Mouse (Mus musculus): ENCODE results near the gene Mis18bp1. TPM values are rescaled to one million over a fixed set of nuclear protein-coding genes. Genes with fewer than 3 reads are reported as not detected.
"Not testable (repeated sequence)": the region's sequence is repeated elsewhere in the genome, so short reads cannot be mapped to it uniquely, and the experiment has no call there.

Mis18bp1 gene
- total RNA-seq (2021) = under 1 TPM; 0.36 to 0.59 TPM

DNA sequence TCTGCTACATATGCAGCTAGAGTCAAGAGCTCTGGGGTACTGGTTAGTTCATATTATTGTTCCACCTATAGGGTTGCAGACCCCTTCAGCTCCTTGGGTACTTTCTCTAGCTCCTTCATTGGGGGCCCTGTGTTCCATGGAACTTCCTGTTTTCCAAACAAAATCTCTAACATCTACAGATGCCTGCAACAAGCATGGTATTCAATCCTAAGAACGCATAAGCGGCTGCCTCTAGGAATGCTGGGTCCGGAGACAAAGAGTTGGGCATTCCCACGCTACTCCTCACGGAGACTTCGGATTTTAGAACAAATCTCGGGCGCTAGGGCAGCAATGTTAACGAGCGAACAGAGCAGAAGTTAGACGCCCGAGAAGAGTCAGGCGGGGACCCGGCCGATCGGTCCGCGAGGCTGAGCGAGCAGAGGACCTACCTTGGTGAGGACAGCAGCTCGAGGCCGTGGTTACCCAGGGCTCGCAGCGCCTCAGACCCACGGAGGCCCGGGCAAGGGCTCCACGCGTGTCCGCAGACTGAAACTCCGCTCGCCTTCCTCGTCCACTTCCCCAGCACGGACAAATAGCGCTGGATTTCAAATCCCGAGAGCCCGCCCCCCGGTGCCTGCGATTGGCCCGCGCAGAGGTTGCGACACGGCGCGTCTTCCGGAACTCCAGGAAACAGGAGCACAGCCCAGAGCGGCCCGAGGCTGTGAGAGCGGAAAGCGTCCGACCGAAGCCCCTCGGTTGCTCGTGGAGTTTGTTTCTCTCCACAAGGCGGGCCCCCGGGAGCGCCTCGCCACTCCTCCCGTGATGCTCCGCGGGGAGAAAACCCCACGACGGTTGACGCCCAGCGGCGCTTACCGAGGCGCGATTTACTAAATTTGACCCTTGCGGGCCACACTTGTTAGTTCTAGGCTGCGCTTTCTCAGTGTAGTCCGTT lies at the start of gene Mis18bp1:
Gene Mis18bp1, minus strand, starts transcription at position 584 of the 931 bp plus-strand sequence.
- intact Hi-C loops (cut with DNase I) = loop anchor here (5.0 to 10.0 kb wide), 3 partner anchors 90 to 247 kb away; partner anchors contain the start of genes Klhl28 and Togaram1
- peak; percentile 92 for DNase-seq (ENCODE audit: low spot score)

DNA sequence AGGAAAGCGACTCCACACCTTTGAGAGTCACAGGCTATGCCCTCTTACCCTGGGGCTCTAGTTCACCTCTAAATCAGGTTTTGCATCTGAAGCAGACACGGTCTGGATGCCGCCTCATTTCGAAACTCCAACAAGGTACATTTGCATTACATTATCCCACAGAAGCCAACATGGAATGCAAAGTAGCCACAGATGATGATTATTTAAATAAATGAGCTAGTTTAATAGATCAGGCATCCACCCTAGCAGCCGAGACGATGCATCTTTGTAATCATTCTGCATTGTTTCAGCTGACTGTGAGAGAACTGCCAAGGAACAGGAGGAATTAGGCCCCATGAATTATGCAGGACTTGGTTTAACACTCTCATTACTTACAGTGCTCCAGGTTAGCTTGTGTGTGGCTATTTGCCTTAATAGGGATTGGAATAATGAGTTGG lies 44.0 kb upstream of the Mis18bp1 start:
- intact Hi-C loops (cut with DNase I) = no loop called here
- DNase-seq (ENCODE audit: low spot score) = no peak

DNA sequence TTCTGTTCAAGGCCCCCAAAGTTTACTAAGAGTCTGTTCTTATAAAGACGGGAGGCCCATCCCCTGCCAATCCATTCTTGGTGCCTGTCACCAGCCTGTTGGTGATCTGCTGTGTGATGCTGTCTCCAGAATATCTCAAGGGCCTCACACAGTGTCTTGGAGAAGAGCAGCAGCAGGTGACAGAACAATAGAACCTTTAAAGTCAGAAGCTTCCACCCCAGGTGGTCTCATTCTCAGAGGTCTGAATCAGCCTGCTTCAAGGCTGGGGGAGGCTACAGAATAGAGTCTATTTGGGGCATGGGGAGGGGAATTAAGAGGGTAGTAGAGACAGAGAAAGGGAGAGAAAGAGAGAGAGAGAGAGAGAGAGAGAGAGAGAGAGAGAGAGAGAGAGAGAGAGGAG lies 34.0 kb upstream of the Mis18bp1 start:
- no peak for DNase-seq (ENCODE audit: low spot score)
- intact Hi-C loops (cut with DNase I) = no loop called here

DNA sequence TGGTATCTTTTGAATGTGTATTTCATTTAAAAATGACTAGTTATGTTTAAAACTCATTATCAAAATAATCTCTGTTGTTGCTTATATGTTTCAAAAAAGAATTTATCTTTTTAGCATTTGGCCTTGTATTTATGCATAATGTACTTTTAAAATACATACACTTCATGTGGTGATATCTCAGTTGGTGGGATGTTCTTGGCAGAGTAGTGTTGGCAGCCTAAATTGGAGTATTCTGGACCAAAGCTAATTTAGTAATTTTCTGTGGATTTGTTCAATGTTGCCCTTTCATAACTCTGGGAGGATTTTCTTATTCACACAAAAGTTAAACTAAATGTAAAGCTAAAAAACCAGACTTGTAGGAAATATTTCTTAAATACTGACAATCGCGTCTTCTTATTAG lies 29.4 kb upstream of the Mis18bp1 start:
- DNase-seq (ENCODE audit: low spot score) = no peak
- intact Hi-C loops (cut with DNase I) = no loop called here

DNA sequence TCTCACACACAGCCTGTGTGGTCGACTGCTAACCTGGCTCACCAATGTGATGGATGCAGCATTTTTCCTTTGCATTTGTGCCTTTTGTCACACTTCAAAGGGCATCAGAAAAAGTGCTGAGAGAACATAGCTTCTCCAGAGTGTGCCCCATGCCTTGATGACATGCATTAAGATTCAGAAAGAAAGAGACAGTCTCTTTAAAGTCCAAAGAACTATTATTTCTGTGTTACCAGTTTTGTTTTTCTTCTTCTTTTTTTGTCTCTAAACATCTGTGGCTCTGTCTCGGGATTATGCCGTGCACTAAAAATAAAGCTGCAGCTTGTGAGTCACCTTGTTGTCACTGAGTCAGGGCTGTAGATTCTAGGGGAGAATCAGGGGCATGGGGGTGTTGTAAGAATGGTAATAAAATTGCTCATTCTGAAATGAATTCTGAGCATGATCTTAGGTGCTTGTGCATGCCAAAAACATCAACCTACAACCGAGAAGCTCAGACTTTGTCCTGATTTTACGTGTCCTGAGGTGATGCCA lies 21.7 kb upstream of the Mis18bp1 start:
- intact Hi-C loops (cut with DNase I) = no loop called here
- DNase-seq (ENCODE audit: low spot score) = no peak

DNA sequence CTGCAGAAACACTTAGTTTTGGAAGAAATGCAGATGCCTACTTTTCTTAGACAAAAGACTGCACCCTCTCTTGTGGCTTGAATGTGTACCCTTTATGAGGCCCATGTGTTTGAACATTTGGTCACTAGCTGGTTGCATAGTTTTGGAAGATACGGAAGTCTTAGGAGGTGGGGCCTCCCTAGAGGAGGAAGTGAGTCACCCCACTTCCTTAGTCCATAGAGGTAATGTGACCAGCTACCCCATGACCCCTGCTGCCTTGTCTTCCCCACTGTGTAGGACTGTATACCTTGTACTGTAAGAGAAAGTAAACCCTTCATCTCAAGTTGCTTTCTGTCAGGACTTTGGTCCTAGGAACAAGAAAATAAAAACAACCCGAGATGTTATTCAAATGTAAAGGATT lies 16.8 kb upstream of the Mis18bp1 start:
- no peak for DNase-seq (ENCODE audit: low spot score)
- intact Hi-C loops (cut with DNase I) = no loop called here

DNA sequence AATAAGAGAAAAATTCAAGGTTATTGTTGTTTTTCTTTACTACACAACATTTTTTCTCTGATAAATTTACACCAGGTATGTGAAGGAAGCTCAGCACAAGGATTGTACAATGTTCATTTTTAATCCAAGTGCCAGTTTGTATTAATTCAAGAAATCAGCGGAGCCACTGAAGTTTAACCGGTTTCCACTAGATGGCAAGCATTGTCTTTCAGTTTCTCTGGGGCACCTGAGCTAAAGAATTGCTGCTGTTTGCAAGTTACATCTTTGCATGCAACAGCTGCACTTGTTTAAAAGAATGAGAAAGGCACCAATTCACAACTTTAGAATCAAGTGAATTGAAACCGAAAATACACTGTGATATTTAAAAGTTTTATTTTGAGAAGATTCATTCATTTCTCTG lies 15.0 kb upstream of the Mis18bp1 start:
- intact Hi-C loops (cut with DNase I) = no loop called here
- no peak for DNase-seq (ENCODE audit: low spot score)

DNA sequence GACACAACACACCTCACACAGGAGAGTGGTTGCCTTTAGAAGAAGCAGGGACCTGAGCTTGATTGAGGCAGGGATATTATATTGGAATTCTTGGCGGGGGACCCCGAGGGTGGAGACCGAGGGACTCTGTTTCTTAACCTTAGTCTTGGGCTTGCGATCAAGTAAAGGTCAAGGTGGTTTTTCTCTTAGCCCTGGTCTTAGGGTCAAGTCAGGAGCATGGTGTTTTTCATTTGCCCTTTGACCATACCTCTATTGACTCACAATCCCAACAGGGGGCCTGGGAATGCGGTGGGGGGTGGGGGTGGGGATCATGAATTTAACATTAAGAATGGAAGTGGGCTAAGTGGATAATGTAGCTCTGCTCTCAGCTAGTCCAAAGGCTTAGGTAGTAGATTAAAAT lies 1.3 kb upstream of the Mis18bp1 start:
- intact Hi-C loops (cut with DNase I) = loop anchor here (5.0 to 10.0 kb wide), 3 partner anchors 91 to 249 kb away; partner anchors contain the start of genes Klhl28 and Togaram1
- DNase-seq (ENCODE audit: low spot score) = no peak

DNA sequence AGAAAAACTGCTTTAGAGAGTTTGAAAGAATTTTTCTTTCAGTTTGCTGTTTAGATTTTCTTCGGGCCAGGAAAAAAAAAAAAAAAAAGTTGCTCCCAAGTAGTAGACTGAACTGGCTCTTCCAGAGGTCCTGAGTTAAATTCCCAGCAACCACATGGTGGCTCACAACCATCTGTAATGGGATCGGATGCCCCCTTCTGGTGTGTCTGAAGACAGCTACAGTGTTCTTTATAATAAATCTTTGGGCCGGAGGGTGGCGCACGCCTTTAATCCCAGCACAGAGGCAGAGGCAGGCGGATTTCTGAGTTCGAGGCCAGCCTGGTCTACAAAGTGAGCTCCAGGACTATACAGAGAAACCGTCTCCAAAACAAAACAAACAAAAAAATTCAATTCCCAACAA lies 555 bp upstream of the Mis18bp1 start:
- peak; percentile 20 for DNase-seq (ENCODE audit: low spot score)
- intact Hi-C loops (cut with DNase I) = loop anchor here (5.0 to 10.0 kb wide), 3 partner anchors 91 to 248 kb away; partner anchors contain the start of genes Klhl28 and Togaram1

DNA sequence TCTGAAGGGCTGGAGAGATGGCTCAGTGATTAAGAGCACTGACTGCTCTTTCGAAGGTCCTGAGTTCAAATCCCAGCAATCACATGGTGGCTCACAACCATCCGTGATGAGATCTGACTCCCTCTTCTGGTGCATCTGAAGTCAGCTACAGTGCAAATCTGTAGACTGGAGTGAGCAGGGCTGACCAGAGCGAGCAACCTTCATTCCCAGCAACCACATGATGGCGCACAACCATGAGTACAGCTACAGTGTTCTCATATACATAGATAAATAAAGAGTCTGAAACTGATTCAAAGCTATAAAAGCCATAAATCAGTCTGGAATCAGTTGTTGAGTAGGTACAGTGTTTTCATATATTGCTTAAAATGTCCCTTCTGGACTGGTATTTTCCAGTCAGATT lies 36.3 kb downstream of the Mis18bp1 start:
- DNase-seq (ENCODE audit: low spot score); intact Hi-C loops (cut with DNase I): not testable (repeated sequence)

DNA sequence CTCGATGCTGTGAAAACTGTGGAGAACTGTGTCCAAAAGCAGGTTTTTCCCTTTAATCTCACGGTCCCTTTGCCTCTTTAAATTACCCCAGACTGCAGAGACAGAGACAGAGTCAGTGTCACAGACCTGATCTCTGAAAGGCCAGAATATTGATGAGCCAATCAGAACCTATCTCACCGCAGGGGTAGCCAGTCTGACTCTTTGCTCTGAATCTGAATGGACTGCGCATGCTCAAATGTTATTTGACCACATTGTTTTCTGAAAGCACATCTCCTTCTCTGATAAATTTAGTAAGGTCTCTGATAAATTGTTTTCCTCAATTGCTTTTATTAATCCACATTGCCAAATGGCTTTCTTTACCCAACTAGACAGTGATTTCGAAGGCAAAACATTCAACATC lies 53.0 kb downstream of the Mis18bp1 start:
- intact Hi-C loops (cut with DNase I) = no loop called here
- no peak for DNase-seq (ENCODE audit: low spot score)

DNA sequence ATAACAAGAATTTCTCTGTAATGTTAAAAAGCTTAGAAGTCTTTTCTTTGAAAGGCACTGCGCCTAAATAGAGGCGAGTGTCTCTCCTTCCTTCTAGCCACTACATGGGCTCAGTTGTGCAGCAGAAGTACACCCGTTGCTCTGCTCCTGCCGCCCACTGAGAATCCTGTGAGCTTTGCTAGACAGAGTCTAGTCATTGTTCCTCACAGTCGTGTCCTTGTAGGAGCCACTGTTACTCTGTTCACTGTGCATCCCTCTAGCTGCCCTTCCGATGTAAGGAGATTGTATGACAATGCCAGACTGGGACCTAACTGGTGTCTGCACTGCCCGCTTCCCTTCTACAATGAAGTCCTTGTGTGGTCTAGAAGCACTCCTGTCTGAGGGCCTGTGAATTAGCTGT lies 53.4 kb downstream of the Mis18bp1 start:
- intact Hi-C loops (cut with DNase I) = no loop called here
- no peak for DNase-seq (ENCODE audit: low spot score)

DNA sequence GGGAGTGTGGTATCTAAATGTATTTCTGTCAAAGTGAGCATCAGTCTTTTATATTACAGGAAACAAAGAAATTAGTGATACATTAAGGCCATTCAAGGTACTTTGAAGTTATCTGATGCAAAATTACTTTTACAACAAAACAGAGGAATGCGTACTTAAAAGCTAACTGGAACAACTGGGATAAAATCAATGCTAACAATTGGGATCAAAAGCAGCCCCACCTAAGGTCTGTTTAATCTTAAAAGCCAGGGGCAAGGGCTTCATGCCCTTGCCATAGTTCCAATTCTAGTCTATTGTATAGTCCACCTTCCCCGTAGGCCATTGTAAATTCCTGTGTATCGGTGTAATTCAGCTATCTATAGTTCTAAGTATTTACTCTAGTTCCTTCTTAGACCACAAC lies 57.4 kb downstream of the Mis18bp1 start:
- intact Hi-C loops (cut with DNase I); DNase-seq (ENCODE audit: low spot score): not testable (repeated sequence)

DNA sequence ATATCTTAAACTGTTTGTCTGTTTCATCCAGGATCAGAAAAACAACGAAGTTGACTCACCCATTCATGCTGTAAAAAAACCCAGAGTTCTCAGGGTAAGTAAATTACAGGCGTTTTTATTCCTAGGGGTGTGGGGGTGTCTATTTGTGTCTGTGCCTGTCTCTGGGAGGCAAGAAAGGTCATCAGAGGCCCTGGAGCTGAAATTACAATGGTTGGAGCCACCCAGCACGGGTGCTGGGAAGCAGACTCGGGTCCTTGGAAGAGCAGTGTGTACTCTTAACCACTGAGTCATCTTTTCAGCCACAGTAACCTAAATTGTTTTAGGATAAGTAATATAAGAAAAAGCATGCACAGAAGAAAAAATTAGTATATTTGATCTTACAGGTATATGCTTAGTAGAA lies 58.5 kb downstream of the Mis18bp1 start:
- DNase-seq (ENCODE audit: low spot score) = no peak
- intact Hi-C loops (cut with DNase I) = no loop called here

DNA sequence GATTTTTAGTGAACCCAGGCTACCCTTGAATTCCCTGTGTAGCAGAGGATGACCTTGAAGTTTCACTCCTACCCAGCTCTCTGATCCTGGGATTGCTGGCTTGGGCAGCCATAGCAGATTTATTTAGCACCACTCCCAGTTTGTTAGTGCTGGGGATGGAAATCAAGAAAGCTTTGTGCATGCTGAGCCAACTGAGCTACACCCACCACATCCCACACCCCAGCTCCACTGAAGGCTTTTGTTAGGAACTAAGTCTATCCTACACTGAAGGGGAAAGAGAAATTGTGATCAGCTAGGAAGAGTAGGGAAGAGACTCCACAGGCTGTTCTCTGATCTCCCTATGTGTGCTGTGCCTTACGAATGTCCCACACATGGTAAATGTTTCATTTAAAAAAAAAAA lies 59.6 kb downstream of the Mis18bp1 start:
- DNase-seq (ENCODE audit: low spot score) = no peak
- intact Hi-C loops (cut with DNase I) = no loop called here

DNA sequence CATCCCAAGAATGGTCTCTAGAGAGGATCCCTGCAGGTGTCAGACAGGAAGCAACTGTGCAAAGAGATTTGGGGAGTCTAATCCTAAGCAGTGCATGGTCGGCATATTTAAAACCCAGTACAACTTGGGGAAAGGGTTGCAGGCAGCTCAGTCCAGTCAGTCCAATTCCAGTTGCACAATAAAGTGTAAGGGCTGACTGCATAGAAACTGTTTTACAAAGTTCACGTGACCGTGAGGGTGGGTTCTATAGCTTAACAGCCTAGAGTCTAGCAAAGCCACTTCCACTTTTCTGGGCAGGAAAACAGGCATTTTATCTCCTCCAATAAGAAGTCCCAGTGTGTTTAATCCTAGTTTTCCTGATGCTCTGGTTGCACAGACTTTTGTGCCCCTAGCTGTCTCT lies 60.9 kb downstream of the Mis18bp1 start:
- intact Hi-C loops (cut with DNase I) = no loop called here
- no peak for DNase-seq (ENCODE audit: low spot score)

DNA sequence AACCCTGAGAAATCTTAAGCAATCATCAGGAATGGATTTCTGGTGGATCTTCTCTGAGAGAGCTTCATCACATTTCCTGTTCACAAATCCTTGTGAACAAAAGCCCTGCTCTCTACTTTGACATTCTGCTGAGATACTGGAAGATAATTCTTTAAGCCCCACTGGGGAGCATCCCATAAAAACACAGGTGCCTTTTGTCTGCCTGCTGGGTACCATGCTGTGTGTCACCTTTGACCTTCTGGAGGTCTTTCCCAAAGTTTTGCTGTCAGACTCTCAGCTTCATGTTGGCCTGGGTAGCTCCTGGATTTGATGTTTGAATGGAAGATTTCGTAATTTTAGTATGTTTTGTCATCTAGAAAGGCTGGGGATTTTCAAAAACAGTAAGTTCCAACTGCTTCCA lies 63.7 kb downstream of the Mis18bp1 start:
- no peak for DNase-seq (ENCODE audit: low spot score)
- intact Hi-C loops (cut with DNase I) = no loop called here
